Mouse (Mus musculus) cortical plate, adult 2 months (tissue): ENCODE results near the gene Wdr11.

Experiments used
- CTCF ChIP-seq: fragments of 200-500 bp; IDR thresholded peaks from 2 replicates; pipeline ENCODE4 v1.5.1; 2011; ENCODE audit warnings: mild to moderate bottlenecking, control low read depth, low read length; ENCODE audit not compliant: insufficient read depth; ENCODE audit errors: extremely low read depth
- POLR2A ChIP-seq: fragments of 200-500 bp; IDR thresholded peaks from 2 replicates; pipeline ENCODE4 v1.6.1; 2011; ENCODE audit warnings: mild to moderate bottlenecking, low read length, control low read depth; ENCODE audit not compliant: insufficient read depth; ENCODE audit errors: extremely low read depth

DNA sequence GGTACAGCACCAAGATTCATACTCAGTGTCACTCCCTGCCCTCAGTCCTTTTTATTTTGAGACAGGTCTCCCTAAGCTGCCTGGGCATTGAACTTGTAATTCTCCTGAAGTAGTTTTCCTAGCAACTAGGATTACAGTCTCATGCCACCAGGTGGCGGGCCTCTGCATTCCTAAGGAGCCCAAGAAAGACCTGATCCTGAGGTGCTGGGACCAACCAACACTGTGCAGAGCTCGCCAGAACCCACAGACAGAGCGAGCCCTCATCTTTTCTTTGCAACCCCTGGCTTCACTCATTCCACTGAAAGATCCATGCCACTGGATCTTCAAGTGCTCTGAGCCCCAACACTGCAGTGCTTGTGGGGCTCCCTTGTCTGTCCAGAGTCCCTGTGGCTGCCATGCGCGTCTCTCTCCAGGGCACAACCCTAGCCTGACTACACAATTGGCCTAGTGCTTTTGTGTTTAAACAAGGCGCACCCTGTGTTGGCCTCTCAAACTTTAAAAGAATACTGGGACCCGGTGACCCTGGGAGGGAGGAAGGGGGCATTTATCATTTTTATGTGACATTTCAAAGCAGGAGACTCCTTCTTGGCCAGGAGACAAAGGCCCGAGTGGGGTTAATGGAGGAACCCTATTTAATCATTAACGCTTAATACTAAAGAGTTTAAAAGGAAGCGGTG, 89.0 kb downstream of the Wdr11 start:
- TF ChIP-seq CTCF, result 0 out of 2 replicates have a peak, but pooled peaks have one; percentile 20
- no peak for TF ChIP-seq POLR2A
